23 mouse cellular contexts compared by ENCODE assay signal in genomic region chr10:30439802-30440201, GRCm38 (mm10).
DNase-seq lines count a peak whose midpoint lies in the region; ATAC-seq and TF ChIP-seq lines count a peak whose summit lies in the region.
"Had no signal": no experiment of that assay in that cellular context is flagged by ENCODE, and none has a peak within 500 bp of the region (broad histone marks: within the 10 kb centered on the region; RNA-seq: fewer than 3 reads in every experiment).

No protein-coding gene starts in this region.

- peaks cover 5% of the 10 kb centered on the region; the same call in 1 of the 2 replicates for H3K4me1 ChIP-seq in midbrain, embryonic 12.5 days
- H3K4me1 ChIP-seq in midbrain, postnatal 0 days (ENCODE audit: insufficient read depth, low read length), result no peaks in the 10 kb centered on the region
- H3K4me1 ChIP-seq: embryonic facial prominence, embryonic 10.5 days; forebrain, embryonic 13.5 days; heart, embryonic 15.5 days; hindbrain, embryonic 15.5 days had no signal

- no peak overlapping the region for H3K4me3 ChIP-seq in midbrain, embryonic 12.5 days
- H3K4me3 ChIP-seq in midbrain, postnatal 0 days (ENCODE audit: low read depth, low read length), result no peak overlapping the region
- H3K4me3 ChIP-seq: embryonic facial prominence, embryonic 10.5 days; forebrain, embryonic 13.5 days; heart, adult 2 months; heart, embryonic 15.5 days; hindbrain, embryonic 10.5 days; hindbrain, embryonic 15.5 days had no signal

- 30% methylated on average over 2 of the region's 2 CpGs for WGBS in midbrain, embryonic 12.5 days
- WGBS in midbrain, postnatal 0 days, result 17% methylated on average over 2 of the region's 2 CpGs

- H3K9ac ChIP-seq in midbrain, embryonic 12.5 days (replicated peaks), result no peak overlapping the region
- H3K9ac ChIP-seq in midbrain, postnatal 0 days (replicated peaks; ENCODE audit: low read length, poor library complexity, severe bottlenecking), result no peak overlapping the region
- H3K9ac ChIP-seq: forebrain, embryonic 13.5 days; forebrain, postnatal 0 days; heart, embryonic 15.5 days; hindbrain, embryonic 15.5 days had no signal

- no peak overlapping the region for H3K4me2 ChIP-seq in midbrain, embryonic 12.5 days (replicated peaks)
- H3K4me2 ChIP-seq in midbrain, postnatal 0 days (ENCODE audit: low read depth, low read length, poor library complexity, severe bottlenecking), result no peak overlapping the region
- H3K4me2 ChIP-seq: forebrain, embryonic 13.5 days; heart, embryonic 11.5 days; heart, embryonic 15.5 days; hindbrain, embryonic 15.5 days had no signal

- no peaks in the 10 kb centered on the region; the same call in 1 of the 2 replicates for H3K27me3 ChIP-seq in midbrain, embryonic 12.5 days
- H3K27me3 ChIP-seq in midbrain, postnatal 0 days (ENCODE audit: insufficient read depth, low read length), result no peaks in the 10 kb centered on the region
- H3K27me3 ChIP-seq: CH12.LX; forebrain, embryonic 13.5 days; hindbrain, embryonic 15.5 days; Patski had no signal

- no peaks in the 10 kb centered on the region for H3K36me3 ChIP-seq in midbrain, embryonic 12.5 days
- no peaks in the 10 kb centered on the region for H3K36me3 ChIP-seq in midbrain, postnatal 0 days (ENCODE audit: insufficient read depth, low read length)
- H3K36me3 ChIP-seq: embryonic facial prominence, embryonic 10.5 days; heart, embryonic 15.5 days; hindbrain, embryonic 10.5 days; hindbrain, embryonic 15.5 days had no signal

- no peaks in the 10 kb centered on the region for H3K9me3 ChIP-seq in midbrain, embryonic 12.5 days
- no peaks in the 10 kb centered on the region for H3K9me3 ChIP-seq in midbrain, postnatal 0 days (ENCODE audit: low read length)
- H3K9me3 ChIP-seq: embryonic facial prominence, embryonic 10.5 days; forebrain, embryonic 13.5 days; heart, embryonic 15.5 days; hindbrain, embryonic 10.5 days; hindbrain, embryonic 15.5 days had no signal

- peak overlapping the region; percentile 15; the same call in 1 of the 2 replicates for H3K27ac ChIP-seq in midbrain, embryonic 12.5 days (replicated peaks)
- H3K27ac ChIP-seq in midbrain, postnatal 0 days (ENCODE audit: low read depth, low read length), result no peak overlapping the region
- H3K27ac ChIP-seq: embryonic facial prominence, embryonic 10.5 days; forebrain, embryonic 13.5 days; heart, adult 2 months; heart, embryonic 15.5 days; hindbrain, embryonic 10.5 days; hindbrain, embryonic 15.5 days had no signal

- no peak for DNase-seq in midbrain, postnatal 0 days (ENCODE audit: low spot score)
- DNase-seq in embryo, embryonic 10 days (ENCODE audit: low spot score), result peak; percentile 25
- DNase-seq in embryo, embryonic 9.5 days (ENCODE audit: extremely low spot score), result peak; percentile 14
- DNase-seq in retina, embryonic 14.5 days (ENCODE audit: low spot score), result peak; percentile 51
- DNase-seq in adrenal gland, postnatal 14 days, result no peak
- DNase-seq in right cerebral cortex, postnatal 4 days, result no peak
- DNase-seq: adrenal gland, postnatal 25 days; cerebellum, adult 2 months; cerebellum, postnatal 10 days; forebrain, postnatal 0 days; gastrocnemius, postnatal 14 days; heart, adult 2 months; heart, postnatal 14 days had no signal

- TF ChIP-seq CTCF in midbrain, postnatal 0 days (IDR thresholded peaks at IDR 0.05), result no peak

- ATAC-seq in midbrain, embryonic 12.5 days (ENCODE audit: low FRiP score, low read depth), result peak; percentile 49; the same call in 1 of the 2 replicates
- ATAC-seq in midbrain, postnatal 0 days (ENCODE audit: low FRiP score), result no peak
- ATAC-seq: activated CD4-positive, CD25-positive, alpha-beta regulatory T cell, adult 4 months; forebrain, embryonic 13.5 days; forebrain, postnatal 0 days; Patski had no signal

Comparison
In these comparisons a context has a peak if more than half of its experiments do, and no peak if none do; other contexts are left out.
1. DNase-seq: peak in embryo, embryonic 10 days (single experiment), embryo, embryonic 9.5 days (single experiment) and retina, embryonic 14.5 days (single experiment); none in midbrain, postnatal 0 days (single experiment), adrenal gland, postnatal 14 days (single experiment) and right cerebral cortex, postnatal 4 days (single experiment).